Mouse (Mus musculus) heart, postnatal 36 days (tissue): ENCODE measurements around the gene Il5ra. TPM values are rescaled to one million over a fixed set of nuclear protein-coding genes. Genes with fewer than 3 reads are reported as not detected.
A peak's percentile ranks its signal among the peaks of the same experiment; 100 is the strongest.

ENCODE experiments used
- DNase-seq, 2 experiments: peaks; one replicate each; pipeline ENCODE4 v3.0.0; 2021 to 2022
- intact Hi-C: fragments of 180-260 bp; cut with DNase I; formaldehyde crosslinking; loops from one replicate; pipeline ENCODE4 v1.15.1; 2025
- total RNA-seq, 2 experiments: library from RNA; stranded (reverse); gene quantifications; 2 replicates each; pipeline ENCODE4 v1.2.3; 2021

Gene Il5ra
- total RNA-seq, 2 experiments from 2014 or later: 0.14 TPM; not detected in 1

- intact Hi-C loops: no loop called here
- no peak for DNase-seq
Observed at GRCm38 (mm10) chr6:106740244-106740825, 8.5 kb downstream of the Il5ra start.

GRCm38 (mm10) chr6:106738229-106738628 lies 10.6 kb downstream of the Il5ra start:
- intact Hi-C loops: no loop called here
- DNase-seq: no peak

- intact Hi-C loops: no loop called here
- DNase-seq: no peak
Observed at GRCm38 (mm10) chr6:106732563-106732962, 16.3 kb downstream of the Il5ra start.

- DNase-seq: no peak
- intact Hi-C loops: no loop called here
Observed at GRCm38 (mm10) chr6:106729682-106730314, 19.0 kb downstream of the Il5ra start.

- intact Hi-C loops: no loop called here
- DNase-seq: no peak
Observed at GRCm38 (mm10) chr6:106727703-106728102, 21.1 kb downstream of the Il5ra start.

GRCm38 (mm10) chr6:106726078-106726477 lies 22.8 kb downstream of the Il5ra start:
- intact Hi-C loops: no loop called here
- no peak for DNase-seq

- intact Hi-C loops: no loop called here
- DNase-seq: no peak
Observed at GRCm38 (mm10) chr6:106725642-106726041, 23.2 kb downstream of the Il5ra start.

- DNase-seq: no peak
- intact Hi-C loops: no loop called here
Observed at GRCm38 (mm10) chr6:106705506-106706035, 43.3 kb downstream of the Il5ra start.

- no peak for DNase-seq
Observed at GRCm38 (mm10) chr6:106701931-106702330, 46.9 kb downstream of the Il5ra start.

GRCm38 (mm10) chr6:106675581-106675980 lies 73.3 kb downstream of the Il5ra start:
- no peak for DNase-seq
- intact Hi-C loops: no loop called here

More at GRCm38 (mm10) chr6:106701931-106702330, 46.9 kb downstream of the Il5ra start:
- intact Hi-C loops: no loop called here

- intact Hi-C loops: loop anchor here (5.0 kb wide), 1 partner anchor 138 kb away; the partner anchor contains the start of gene Crbn
Observed at GRCm38 (mm10) chr6:106663780-106664651, 84.8 kb downstream of the Il5ra start.

More at GRCm38 (mm10) chr6:106663780-106664651, 84.8 kb downstream of the Il5ra start:
- DNase-seq: peak; percentile 9 to 48

Other genes with a start within 250 kb of the Il5ra start
- gene Trnt1, start 20.1 kb upstream of the Il5ra start, total RNA-seq: 10 to 100 TPM; 37.7 to 40.5 TPM
- 10 to 100 TPM; 54.4 to 60.4 TPM for gene Crbn, start 51.0 kb upstream of the Il5ra start, total RNA-seq